Mouse (Mus musculus) layer of hippocampus, postnatal 36 days (tissue): Measurements from ENCODE around the gene 1700016D06Rik. TPM values are rescaled to one million over a fixed set of nuclear protein-coding genes. Genes with fewer than 3 reads are reported as not detected.

Source experiments
- DNase-seq, 2 experiments: peaks; one replicate each; pipeline ENCODE4 v3.0.0; 2022
- microRNA-seq, 2 experiments: library from miRNA; unstranded; fragments of <30 nt; microRNA quantifications; one replicate each; pipeline ENCODE4 v1.2.0; 2021
- total RNA-seq, 2 experiments: library from RNA; stranded (reverse); gene quantifications; 2 replicates each; pipeline ENCODE4 v1.2.3; 2021

The 1700016D06Rik gene
- total RNA-seq, 2 experiments from 2014 or later, result not detected

- DNase-seq, result no peak
Observed at GRCm38 (mm10) chr8:11634331-11635011, 66.4 kb downstream of the 1700016D06Rik start.

- DNase-seq, result no peak
Observed at GRCm38 (mm10) chr8:11633414-11633813, 67.4 kb downstream of the 1700016D06Rik start.

- no peak for DNase-seq
Observed at GRCm38 (mm10) chr8:11632406-11632805, 68.5 kb downstream of the 1700016D06Rik start.

GRCm38 (mm10) chr8:11629206-11629605 is 71.7 kb downstream of the 1700016D06Rik start:
- no peak for DNase-seq

- DNase-seq, result peak; percentile 40 to 49
Observed at GRCm38 (mm10) chr8:11628506-11629132, 72.2 kb downstream of the 1700016D06Rik start.

- DNase-seq, result no peak
Observed at GRCm38 (mm10) chr8:11627717-11628116, 73.1 kb downstream of the 1700016D06Rik start.

- no peak for DNase-seq
Observed at GRCm38 (mm10) chr8:11625084-11625483, 75.8 kb downstream of the 1700016D06Rik start.

GRCm38 (mm10) chr8:11619091-11619490 is 81.8 kb downstream of the 1700016D06Rik start:
- no peak for DNase-seq

- no peak for DNase-seq
Observed at GRCm38 (mm10) chr8:11618063-11618462, 82.8 kb downstream of the 1700016D06Rik start.

GRCm38 (mm10) chr8:11616294-11616693 is 84.6 kb downstream of the 1700016D06Rik start:
- DNase-seq, result peak; percentile 27 to 51

- no peak for DNase-seq
Observed at GRCm38 (mm10) chr8:11614126-11614835, 86.6 kb downstream of the 1700016D06Rik start.

GRCm38 (mm10) chr8:11608848-11609247 is 92.0 kb downstream of the 1700016D06Rik start:
- no peak for DNase-seq

Small RNAs within 50 kb of the gene (microRNA-seq; reads per million reads assigned to microRNA genes)
- 0.90 to 1.1 reads per million in 2 experiments for gene Mir7238

Other genes with a start within 250 kb of the 1700016D06Rik start
- under 1 TPM; 0.28 to 0.57 TPM for gene Rab20, start 222.4 kb downstream of the 1700016D06Rik start, total RNA-seq
- gene Naxd, start 203.6 kb downstream of the 1700016D06Rik start, total RNA-seq, result 10 to 100 TPM; 59.3 to 60.0 TPM
- 10 to 100 TPM; 22.3 to 24.8 TPM for gene Cars2, start 150.3 kb downstream of the 1700016D06Rik start, total RNA-seq
- 10 to 100 TPM; 35.3 to 42.6 TPM for gene Ing1, start 145.5 kb downstream of the 1700016D06Rik start, total RNA-seq
- gene Ankrd10, start 65.3 kb downstream of the 1700016D06Rik start, total RNA-seq, result 10 to 100 TPM; 64.3 to 77.6 TPM
- 100 to 1,000 TPM; 122 to 126 TPM for gene Arhgef7, start 26.7 kb upstream of the 1700016D06Rik start, total RNA-seq
- 1 to 10 TPM in 1 of 2 experiments, under 1 TPM in 1; 0.48 to 1.6 TPM for gene Tex29, start 139.4 kb upstream of the 1700016D06Rik start, total RNA-seq